Mouse (Mus musculus) CH12F3 (cell line): ENCODE results near the gene Calm4.

Experiments used
- in situ Hi-C: fragments of 300-500 bp; cut with MboI; formaldehyde crosslinking; loops from 2 replicates; pipeline ENCODE4 v1.14.3; 2020; ENCODE audit warnings: low sequenced_read_pairs

The Calm4 gene

GRCm38 (mm10) chr13:3856252-3856651 lies 18.7 kb downstream of the Calm4 start:
- in situ Hi-C loops = no loop called here

GRCm38 (mm10) chr13:3861251-3861650 lies 23.7 kb downstream of the Calm4 start:
- in situ Hi-C loops = no loop called here

- in situ Hi-C loops = no loop called here
Observed at GRCm38 (mm10) chr13:3862325-3862724, 24.8 kb downstream of the Calm4 start.

GRCm38 (mm10) chr13:3862922-3863580 lies 25.5 kb downstream of the Calm4 start:
- in situ Hi-C loops = no loop called here

GRCm38 (mm10) chr13:3865648-3866354 lies 28.2 kb downstream of the Calm4 start:
- in situ Hi-C loops = no loop called here

- in situ Hi-C loops = no loop called here
Observed at GRCm38 (mm10) chr13:3866355-3867052, 28.9 kb downstream of the Calm4 start.

GRCm38 (mm10) chr13:3867158-3867557 lies 29.6 kb downstream of the Calm4 start:
- in situ Hi-C loops = no loop called here

GRCm38 (mm10) chr13:3869901-3870300 lies 32.3 kb downstream of the Calm4 start:
- in situ Hi-C loops = no loop called here

- in situ Hi-C loops = no loop called here
Observed at GRCm38 (mm10) chr13:3872832-3873231, 35.3 kb downstream of the Calm4 start.

GRCm38 (mm10) chr13:3876448-3876847 lies 38.9 kb downstream of the Calm4 start:
- in situ Hi-C loops = no loop called here

GRCm38 (mm10) chr13:3877185-3877584 lies 39.6 kb downstream of the Calm4 start:
- in situ Hi-C loops = no loop called here

- in situ Hi-C loops = no loop called here
Observed at GRCm38 (mm10) chr13:3877679-3878220, 40.2 kb downstream of the Calm4 start.

GRCm38 (mm10) chr13:3886663-3887062 lies 49.1 kb downstream of the Calm4 start:
- in situ Hi-C loops = no loop called here
